Mouse (Mus musculus) hindbrain, embryonic 15.5 days (tissue): Measurements from ENCODE around the gene Gm5678. TPM values are rescaled to one million over a fixed set of nuclear protein-coding genes. Genes with fewer than 3 reads are reported as not detected.

Experiments
- ATAC-seq: fragments of 200-750 bp; cut with Nextera tagmentation; 2 replicates; pipeline ENCODE4 v1.8.0; 2017; ENCODE audit warnings: low read depth, moderate number of reproducible peaks, moderate TSS enrichment; ENCODE audit not compliant: low FRiP score
- H3K27ac ChIP-seq: fragments of 300-500 bp; sonication (generic); replicated peaks from 2 replicates; pipeline ENCODE4 v1.5.1; 2015; ENCODE audit warnings: mild to moderate bottlenecking, inconsistent platforms
- H3K27me3 ChIP-seq: fragments of 300-500 bp; sonication (generic); 2 replicates; pipeline ENCODE4 v1.6.1; 2015; ENCODE audit warnings: control low read depth, inconsistent platforms
- H3K36me3 ChIP-seq: fragments of 300-500 bp; sonication (generic); 2 replicates; pipeline ENCODE4 v1.6.1; 2015; ENCODE audit warnings: control low read depth, inconsistent platforms
- H3K4me1 ChIP-seq: fragments of 300-500 bp; sonication (generic); replicated peaks from 2 replicates; pipeline ENCODE4 v1.6.1; 2015; ENCODE audit warnings: control low read depth, inconsistent platforms
- H3K4me2 ChIP-seq: fragments of 300-500 bp; sonication (generic); 2 replicates; pipeline ENCODE4 v1.6.1; 2015; ENCODE audit warnings: moderate library complexity, mild to moderate bottlenecking, inconsistent platforms
- H3K4me3 ChIP-seq: fragments of 300-500 bp; sonication (generic); 2 replicates; pipeline ENCODE4 v1.5.1; 2015; ENCODE audit warnings: mild to moderate bottlenecking, inconsistent platforms
- H3K9ac ChIP-seq: fragments of 300-500 bp; sonication (generic); 2 replicates; pipeline ENCODE4 v1.6.1; 2015; ENCODE audit warnings: inconsistent platforms
- H3K9me3 ChIP-seq: fragments of 300-500 bp; sonication (generic); 2 replicates; pipeline ENCODE4 v1.6.1; 2016; ENCODE audit warnings: control low read depth, inconsistent platforms
- WGBS: fragments of 180-500 bp; shearing (Covaris S2); methylation state at CpG from one replicate; pipeline ENCODE4 v1.1.7; 2015; 5-methylcytosine and 5-hydroxymethylcytosine counted together
- polyA plus RNA-seq: library from polyadenylated mRNA; unstranded; fragments of >200 nt; fragmentation: Nextera tagmentation; extraction: Ambion mirVana; gene quantifications from 2 replicates; pipeline ENCODE4 v1.2.1, GENCODE M21; 2015

Gm5678 gene
- polyA plus RNA-seq, 1 experiment from 2014 or later = not detected

DNA sequence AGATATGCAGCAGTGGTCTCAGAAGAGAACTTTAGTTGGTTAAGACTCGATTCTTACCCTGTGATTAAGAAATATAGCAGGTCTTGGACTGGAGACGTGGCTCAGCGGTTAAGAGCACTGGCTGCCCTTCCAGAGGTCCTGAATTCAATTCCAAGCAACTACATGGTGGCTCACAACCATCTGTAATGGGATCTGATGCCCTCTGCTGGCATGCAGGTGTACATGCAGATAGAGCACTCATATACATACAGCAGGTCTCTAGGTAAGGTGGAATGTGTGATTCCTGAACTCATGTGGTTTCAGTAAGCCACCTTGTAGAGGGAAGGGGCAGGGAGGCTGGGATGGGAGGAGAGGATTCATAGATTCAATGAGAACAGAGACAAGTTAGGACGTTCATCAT is 50.3 kb downstream of the Gm5678 start:
- WGBS = 84% methylated on average over 4 of the region's 4 CpGs
- Histone ChIP-seq H3K4me1 (peaks cover 8% of the 10 kb centered on the region), H3K4me3 (no peak overlapping the region), H3K36me3 (no peaks in the 10 kb centered on the region), H3K4me2 (no peak overlapping the region), H3K27me3 (peaks cover 22% of the 10 kb centered on the region), H3K9me3 (no peaks in the 10 kb centered on the region), H3K27ac (no peak overlapping the region), H3K9ac (no peak overlapping the region)
- ATAC-seq = no peak

DNA sequence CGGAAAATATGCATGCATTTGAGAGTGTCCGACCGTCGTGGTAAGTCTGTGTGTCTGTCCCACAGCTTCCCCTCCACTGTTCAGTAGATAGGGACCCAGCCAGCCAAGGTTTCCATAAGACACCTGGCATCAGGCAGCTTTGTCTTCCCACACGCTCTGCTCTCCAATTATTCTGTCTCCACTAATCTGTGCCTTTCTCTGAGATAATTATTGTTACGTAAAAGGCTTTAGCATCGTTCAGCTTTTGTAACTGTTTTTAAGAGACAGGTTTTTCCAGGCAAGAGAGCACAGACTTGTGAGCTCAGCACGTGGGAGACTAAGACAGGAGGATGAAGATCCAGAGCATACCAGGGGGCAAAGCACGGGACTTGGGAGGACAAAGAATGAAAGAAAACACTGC is 51.3 kb downstream of the Gm5678 start:
- peaks cover 18% of the 10 kb centered on the region for H3K4me1 ChIP-seq
- H3K9me3 ChIP-seq = no peaks in the 10 kb centered on the region
- WGBS = 60% methylated on average over 9 of the region's 9 CpGs

More for the DNA sequence above, 51.3 kb downstream of the Gm5678 start:
- H3K4me2 ChIP-seq = no peak overlapping the region
- H3K4me3 ChIP-seq = no peak overlapping the region
- peaks cover 32% of the 10 kb centered on the region for H3K27me3 ChIP-seq
- no peak overlapping the region for H3K9ac ChIP-seq
- no peaks in the 10 kb centered on the region for H3K36me3 ChIP-seq
- no peak overlapping the region for H3K27ac ChIP-seq
- ATAC-seq = no peak

Other genes starting within 250 kb of the Gm5678 start
- gene Setd4, start 24.0 kb upstream of the Gm5678 start, polyA plus RNA-seq = 14.8 and 18.9 TPM in 2 replicates
- gene Cbr1, start 22.2 kb upstream of the Gm5678 start, polyA plus RNA-seq = 142 and 146 TPM in 2 replicates
- gene Cbr3, start 55.1 kb downstream of the Gm5678 start, polyA plus RNA-seq = 2.2 TPM in 2 replicates
- 38.2 and 40.1 TPM in 2 replicates for gene Dop1b, start 83.8 kb downstream of the Gm5678 start, polyA plus RNA-seq
- 29.4 and 29.9 TPM in 2 replicates for gene Morc3, start 204.0 kb downstream of the Gm5678 start, polyA plus RNA-seq